Mouse (Mus musculus) heart, embryonic 12.5 days (tissue): ENCODE results near the gene Ap1s1. TPM values are rescaled to one million over a fixed set of nuclear protein-coding genes. Genes with fewer than 3 reads are reported as not detected.
A peak's percentile ranks its signal among the peaks of the same experiment; 100 is the strongest.

ENCODE experiments used
- ATAC-seq: fragments of 200-750 bp; cut with Nextera tagmentation; 2 replicates; pipeline ENCODE4 v1.8.0; 2017; ENCODE audit warnings: moderate TSS enrichment, moderate library complexity; ENCODE audit not compliant: insufficient number of reproducible peaks, low FRiP score
- H3K27ac ChIP-seq: fragments of 300-500 bp; sonication (generic); 2 replicates; pipeline ENCODE4 v1.5.1; 2016; ENCODE audit warnings: mild to moderate bottlenecking, moderate library complexity; ENCODE audit not compliant: poor library complexity, severe bottlenecking
- H3K27me3 ChIP-seq: fragments of 300-500 bp; sonication (generic); replicated peaks from 2 replicates; pipeline ENCODE4 v1.6.1; 2016; ENCODE audit warnings: mild to moderate bottlenecking, moderate library complexity
- H3K36me3 ChIP-seq: fragments of 300-500 bp; sonication (generic); 2 replicates; pipeline ENCODE4 v1.6.1; 2016; ENCODE audit warnings: mild to moderate bottlenecking, moderate library complexity
- H3K4me1 ChIP-seq: fragments of 300-500 bp; sonication (generic); replicated peaks from 2 replicates; pipeline ENCODE4 v1.6.1; 2016; ENCODE audit warnings: mild to moderate bottlenecking
- H3K4me2 ChIP-seq: fragments of 300-500 bp; sonication (generic); 2 replicates; pipeline ENCODE4 v1.6.1; 2016; ENCODE audit warnings: mild to moderate bottlenecking, moderate library complexity
- H3K4me3 ChIP-seq: fragments of 300-500 bp; sonication (generic); 2 replicates; pipeline ENCODE4 v1.5.1; 2016; ENCODE audit warnings: mild to moderate bottlenecking
- H3K9ac ChIP-seq: fragments of 300-500 bp; sonication (generic); 2 replicates; pipeline ENCODE4 v1.6.1; 2016; ENCODE audit warnings: mild to moderate bottlenecking, moderate library complexity
- H3K9me3 ChIP-seq: fragments of 300-500 bp; sonication (generic); replicated peaks from 2 replicates; pipeline ENCODE4 v1.6.1; 2016; ENCODE audit warnings: mild to moderate bottlenecking, moderate library complexity
- WGBS: fragments of 180-500 bp; shearing (Covaris S2); methylation state at CpG from one replicate; pipeline ENCODE4 v1.1.7; 2016; 5-methylcytosine and 5-hydroxymethylcytosine counted together
- polyA plus RNA-seq: library from polyadenylated mRNA; unstranded; fragments of >200 nt; fragmentation: Nextera tagmentation; extraction: Ambion mirVana; gene quantifications from 2 replicates; pipeline ENCODE4 v1.2.1, GENCODE M21; 2016

The Ap1s1 gene
- polyA plus RNA-seq, 1 experiment from 2014 or later, result 143 TPM

- no peak for ATAC-seq
- no peak overlapping the region for H3K27ac ChIP-seq
- no peak overlapping the region for H3K4me2 ChIP-seq
- peaks cover under 1% of the 10 kb centered on the region; the same call in 1 of the 2 replicates for H3K4me1 ChIP-seq
- H3K36me3 ChIP-seq, result peaks cover 77% of the 10 kb centered on the region
- no peaks in the 10 kb centered on the region for H3K9me3 ChIP-seq
- 93% methylated on average over 10 of the region's 10 CpGs for WGBS
- no peak overlapping the region for H3K4me3 ChIP-seq
- H3K27me3 ChIP-seq, result no peaks in the 10 kb centered on the region
- H3K9ac ChIP-seq, result no peak overlapping the region
These were observed 6.5 kb downstream of the Ap1s1 start for GRCm38 (mm10) chr5:137039453-137039852.

GRCm38 (mm10) chr5:137036211-137036610 lies 9.7 kb downstream of the Ap1s1 start:
- Histone ChIP-seq H3K4me1 (peaks cover 14% of the 10 kb centered on the region), H3K36me3 (peaks cover 60% of the 10 kb centered on the region), H3K9ac (no peak overlapping the region), H3K4me2 (no peak overlapping the region), H3K4me3 (no peak overlapping the region), H3K27ac (no peak overlapping the region), H3K9me3 (no peaks in the 10 kb centered on the region), H3K27me3 (peaks cover 13% of the 10 kb centered on the region)
- ATAC-seq, result no peak
- WGBS, result 78% methylated on average over 13 of the region's 13 CpGs

- Histone ChIP-seq H3K9me3 (no peaks in the 10 kb centered on the region), H3K4me1 (peaks cover 35% of the 10 kb centered on the region), H3K4me3 (peak overlapping the region; percentile 54), H3K27ac (no peak overlapping the region), H3K4me2 (peak overlapping the region; percentile 98), H3K36me3 (peaks cover 26% of the 10 kb centered on the region), H3K27me3 (peaks cover 48% of the 10 kb centered on the region), H3K9ac (peak overlapping the region; percentile 37; the same call in 1 of the 2 replicates)
- peak; percentile 88 for ATAC-seq
- WGBS, result under 1% methylated on average over 39 of the region's 49 CpGs
These were observed 13.3 kb downstream of the Ap1s1 start for GRCm38 (mm10) chr5:137032641-137033074.

- Histone ChIP-seq H3K4me2 (peak overlapping the region; percentile 98), H3K4me3 (peak overlapping the region; percentile 54), H3K27ac (no peak overlapping the region), H3K36me3 (peaks cover 20% of the 10 kb centered on the region), H3K9ac (peak overlapping the region; percentile 37), H3K4me1 (peaks cover 35% of the 10 kb centered on the region), H3K9me3 (no peaks in the 10 kb centered on the region), H3K27me3 (peaks cover 52% of the 10 kb centered on the region)
- WGBS, result 0% methylated on average over 33 of the region's 33 CpGs
- ATAC-seq, result no peak
These were observed 13.9 kb downstream of the Ap1s1 start for GRCm38 (mm10) chr5:137032033-137032421.

GRCm38 (mm10) chr5:137031076-137032032 lies 14.6 kb downstream of the Ap1s1 start:
- Histone ChIP-seq H3K4me3 (peak overlapping the region; percentile 54), H3K27ac (no peak overlapping the region), H3K4me2 (peak overlapping the region; percentile 98), H3K9ac (peak overlapping the region; percentile 37; the same call in 1 of the 2 replicates), H3K4me1 (peaks cover 35% of the 10 kb centered on the region), H3K9me3 (no peaks in the 10 kb centered on the region), H3K36me3 (peaks cover 13% of the 10 kb centered on the region), H3K27me3 (peaks cover 59% of the 10 kb centered on the region)
- 1% methylated on average over 78 of the region's 78 CpGs for WGBS
- no peak for ATAC-seq

GRCm38 (mm10) chr5:137030416-137030810 lies 15.5 kb downstream of the Ap1s1 start:
- 11% methylated on average over 22 of the region's 22 CpGs for WGBS
- peak overlapping the region; percentile 72 for H3K4me2 ChIP-seq

GRCm38 (mm10) chr5:137029643-137030415 lies 16.1 kb downstream of the Ap1s1 start:
- Histone ChIP-seq H3K4me2 (peak overlapping the region; percentile 72), H3K4me3 (peak overlapping the region; percentile 41)
- WGBS, result under 1% methylated on average over 52 of the region's 52 CpGs

More at GRCm38 (mm10) chr5:137030416-137030810, 15.5 kb downstream of the Ap1s1 start:
- Histone ChIP-seq H3K27ac (no peak overlapping the region), H3K4me1 (peaks cover 35% of the 10 kb centered on the region), H3K9ac (no peak overlapping the region), H3K27me3 (peaks cover 68% of the 10 kb centered on the region), H3K9me3 (no peaks in the 10 kb centered on the region), H3K4me3 (peak overlapping the region; percentile 41; the same call in 1 of the 2 replicates), H3K36me3 (peaks cover 4% of the 10 kb centered on the region; the same call in 1 of the 2 replicates)
- no peak for ATAC-seq

GRCm38 (mm10) chr5:137029273-137029585 lies 16.7 kb downstream of the Ap1s1 start:
- H3K4me2 ChIP-seq, result peak overlapping the region; percentile 72
- H3K4me1 ChIP-seq, result peaks cover 35% of the 10 kb centered on the region
- no peak overlapping the region for H3K27ac ChIP-seq
- ATAC-seq, result no peak
- no peak overlapping the region for H3K4me3 ChIP-seq
- no peak overlapping the region for H3K9ac ChIP-seq
- WGBS, result 1% methylated on average over 8 of the region's 8 CpGs
- no peaks in the 10 kb centered on the region for H3K9me3 ChIP-seq
- no peaks in the 10 kb centered on the region for H3K36me3 ChIP-seq
- peaks cover 80% of the 10 kb centered on the region for H3K27me3 ChIP-seq

More at GRCm38 (mm10) chr5:137029643-137030415, 16.1 kb downstream of the Ap1s1 start:
- Histone ChIP-seq H3K9ac (no peak overlapping the region), H3K36me3 (no peaks in the 10 kb centered on the region), H3K4me1 (peaks cover 35% of the 10 kb centered on the region), H3K9me3 (no peaks in the 10 kb centered on the region), H3K27me3 (peaks cover 74% of the 10 kb centered on the region), H3K27ac (no peak overlapping the region)
- ATAC-seq, result peak; percentile 82

- Histone ChIP-seq H3K27me3 (peaks cover 85% of the 10 kb centered on the region), H3K9me3 (no peaks in the 10 kb centered on the region), H3K4me2 (peak overlapping the region; percentile 72), H3K27ac (no peak overlapping the region), H3K9ac (no peak overlapping the region), H3K36me3 (no peaks in the 10 kb centered on the region), H3K4me1 (peaks cover 35% of the 10 kb centered on the region), H3K4me3 (no peak overlapping the region)
- no peak for ATAC-seq
- WGBS, result 2% methylated on average over 28 of the region's 29 CpGs
These were observed 17.2 kb downstream of the Ap1s1 start for GRCm38 (mm10) chr5:137028561-137029272.

GRCm38 (mm10) chr5:137026092-137026491 lies 19.8 kb downstream of the Ap1s1 start, which contains the start of gene Vgf:
TSS of gene Vgf (plus strand) at chr5:137026392.
- 11% methylated on average over 4 of the region's 4 CpGs for WGBS
- 0 out of 2 replicates have a peak, but pooled peaks cover 2% of the 10 kb centered on the region for H3K9me3 ChIP-seq
- H3K4me1 ChIP-seq, result peaks cover 20% of the 10 kb centered on the region
- H3K27ac ChIP-seq, result no peak within 1 kb of the TSS
- no peaks in the 10 kb centered on the region for H3K36me3 ChIP-seq
- peaks cover 89% of the 10 kb centered on the region for H3K27me3 ChIP-seq
- H3K4me3 ChIP-seq, result no peak within 1 kb of the TSS
- ATAC-seq, result no peak
- H3K4me2 ChIP-seq, result 0 out of 2 replicates have a peak within 1 kb of the TSS, but pooled peaks have one; percentile 36
- no peak within 1 kb of the TSS for H3K9ac ChIP-seq
